In genomic region chr14:86736646-86737045, GRCm38 (mm10) we compare ENCODE assay signal across 16 mouse cellular contexts.
"Had no signal": no experiment of that assay in that cellular context is flagged by ENCODE, and none has a peak within 500 bp of the region (broad histone marks: within the 10 kb centered on the region; RNA-seq: fewer than 3 reads in every experiment).

No protein-coding gene starts in this region.

- H3K9me3 ChIP-seq: limb, embryonic 13.5 days; midbrain, embryonic 10.5 days; neural tube, embryonic 12.5 days had no signal

- H3K27ac ChIP-seq: kidney, postnatal 0 days; layer of hippocampus, adult 2 months; limb, embryonic 13.5 days; liver, embryonic 14.5 days; midbrain, embryonic 10.5 days; neural tube, embryonic 12.5 days had no signal

- H3K4me3 ChIP-seq: layer of hippocampus, adult 2 months; limb, embryonic 13.5 days; midbrain, embryonic 10.5 days; myocyte; neural tube, embryonic 12.5 days had no signal

- H3K36me3 ChIP-seq: limb, embryonic 13.5 days; midbrain, embryonic 10.5 days; neural tube, embryonic 12.5 days had no signal

- DNase-seq: kidney, adult 9 months; kidney, postnatal 36 days; left cerebral cortex, postnatal 4 days; lung, adult 18-20 months; midbrain, embryonic 14.5 days; retina, postnatal 1 day; right cerebral cortex, postnatal 4 days; spleen, adult 18-20 months; thymus, adult 18-20 months had no signal

- H3K4me1 ChIP-seq: limb, embryonic 13.5 days; neural tube, embryonic 12.5 days had no signal

- H3K27me3 ChIP-seq: limb, embryonic 13.5 days; neural tube, embryonic 12.5 days had no signal
